Mouse (Mus musculus): ENCODE measurements around the gene Kcnt2.

DNA sequence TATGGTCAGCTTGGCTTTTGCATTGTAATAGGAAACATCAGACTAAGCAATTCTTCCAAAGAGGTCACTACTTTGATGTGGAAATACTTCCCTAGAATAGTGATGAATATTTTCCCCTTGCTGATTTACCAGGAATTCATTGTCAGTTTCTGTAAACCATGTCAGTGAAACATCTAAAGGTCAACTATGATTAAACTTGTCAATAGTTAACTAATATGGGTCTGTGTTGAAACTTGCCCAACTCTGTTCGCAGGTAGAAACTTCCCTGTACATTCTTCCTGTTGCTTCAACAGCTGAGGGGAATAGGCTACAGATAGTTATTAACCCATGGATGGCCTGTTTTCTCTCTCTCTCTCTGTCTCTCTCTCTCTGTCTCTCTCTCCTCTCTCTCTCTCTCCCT, 169.8 kb downstream of the Kcnt2 start:
- TF ChIP-seq CTCF (IDR thresholded peaks at IDR 0.05; ENCODE audit: borderline replicate concordance, extremely low read depth, insufficient read depth, insufficient read length) (no peak), POLR2A (IDR thresholded peaks at IDR 0.05; ENCODE audit: borderline replicate concordance, extremely low read depth, insufficient read depth, insufficient read length, poor library complexity, severe bottlenecking) (no peak)

All from brain, embryonic 14.5 days (tissue).